Mouse (Mus musculus) c-Kit-negative CD71-positive TER-119-positive erythroid progenitor cells, embryonic 14.5 days (primary cell): ENCODE results near the gene Otulinl.
A peak's percentile ranks its signal among the peaks of the same experiment; 100 is the strongest.
"Not testable (repeated sequence)": the region's sequence is repeated elsewhere in the genome, so short reads cannot be mapped to it uniquely, and the experiment has no call there.

Experiments
- DNase-seq: peaks from one replicate; pipeline ENCODE4 v3.0.0-alpha.2; 2013; ENCODE audit warnings: low read depth, low spot score

Gene Otulinl

GRCm38 (mm10) chr15:27681419-27682187 is at the start of gene Otulinl:
Gene Otulinl (minus strand): TSS chr15:27681579.
- DNase-seq: peak; percentile 54

GRCm38 (mm10) chr15:27726228-27726627 is 44.8 kb upstream of the Otulinl start:
- DNase-seq: no peak

GRCm38 (mm10) chr15:27724796-27725680 is 43.7 kb upstream of the Otulinl start:
- no peak for DNase-seq

- DNase-seq: no peak
These were observed 42.9 kb upstream of the Otulinl start for GRCm38 (mm10) chr15:27724298-27724697.

GRCm38 (mm10) chr15:27723746-27724145 is 42.4 kb upstream of the Otulinl start:
- no peak for DNase-seq

- DNase-seq: not testable (repeated sequence)
These were observed 38.9 kb upstream of the Otulinl start for GRCm38 (mm10) chr15:27720297-27720696.

- no peak for DNase-seq
These were observed 37.3 kb upstream of the Otulinl start for GRCm38 (mm10) chr15:27718668-27719067.

GRCm38 (mm10) chr15:27715331-27715730 is 34.0 kb upstream of the Otulinl start:
- DNase-seq: no peak

GRCm38 (mm10) chr15:27710698-27711097 is 29.3 kb upstream of the Otulinl start:
- no peak for DNase-seq

- DNase-seq: no peak
These were observed 27.7 kb upstream of the Otulinl start for GRCm38 (mm10) chr15:27708968-27709612.

- DNase-seq: no peak
These were observed 27.1 kb upstream of the Otulinl start for GRCm38 (mm10) chr15:27708499-27708898.

- no peak for DNase-seq
These were observed 21.6 kb upstream of the Otulinl start for GRCm38 (mm10) chr15:27702972-27703313.

- no peak for DNase-seq
These were observed 20.9 kb upstream of the Otulinl start for GRCm38 (mm10) chr15:27702031-27702971.

GRCm38 (mm10) chr15:27697632-27698031 is 16.3 kb upstream of the Otulinl start:
- DNase-seq: no peak

GRCm38 (mm10) chr15:27693235-27693634 is 11.9 kb upstream of the Otulinl start:
- no peak for DNase-seq

GRCm38 (mm10) chr15:27692161-27692560 is 10.8 kb upstream of the Otulinl start:
- DNase-seq: no peak

- DNase-seq: no peak
These were observed 9.8 kb upstream of the Otulinl start for GRCm38 (mm10) chr15:27691213-27691612.

- DNase-seq: no peak
These were observed 6.8 kb upstream of the Otulinl start for GRCm38 (mm10) chr15:27688041-27688651.

- no peak for DNase-seq
These were observed 3.4 kb upstream of the Otulinl start for GRCm38 (mm10) chr15:27684813-27685212.

- no peak for DNase-seq
These were observed 1.8 kb upstream of the Otulinl start for GRCm38 (mm10) chr15:27683206-27683605.

- no peak for DNase-seq
These were observed 1.2 kb upstream of the Otulinl start for GRCm38 (mm10) chr15:27682619-27683018.
